Mouse (Mus musculus) ES-E14 (cell line): ENCODE results near the gene Eral1.

Source experiments
- CHD2 ChIP-seq: IDR thresholded peaks from 2 replicates; pipeline ENCODE4 v1.6.1; 2014; ENCODE audit warnings: mild to moderate bottlenecking, low read depth, low read length, inconsistent platforms
- HCFC1 ChIP-seq: IDR thresholded peaks from 2 replicates; pipeline ENCODE4 v1.6.1; 2012; ENCODE audit warnings: low read length, inconsistent platforms, borderline replicate concordance; ENCODE audit not compliant: insufficient read depth
- ZC3H11A ChIP-seq: IDR thresholded peaks from 2 replicates; pipeline ENCODE4 v1.6.1; 2012; ENCODE audit warnings: low read depth, mild to moderate bottlenecking, inconsistent platforms, low read length, borderline replicate concordance
- ZNF384 ChIP-seq: IDR thresholded peaks from 2 replicates; pipeline ENCODE4 v1.6.1; 2012; ENCODE audit warnings: low read depth, low read length, inconsistent platforms

DNA sequence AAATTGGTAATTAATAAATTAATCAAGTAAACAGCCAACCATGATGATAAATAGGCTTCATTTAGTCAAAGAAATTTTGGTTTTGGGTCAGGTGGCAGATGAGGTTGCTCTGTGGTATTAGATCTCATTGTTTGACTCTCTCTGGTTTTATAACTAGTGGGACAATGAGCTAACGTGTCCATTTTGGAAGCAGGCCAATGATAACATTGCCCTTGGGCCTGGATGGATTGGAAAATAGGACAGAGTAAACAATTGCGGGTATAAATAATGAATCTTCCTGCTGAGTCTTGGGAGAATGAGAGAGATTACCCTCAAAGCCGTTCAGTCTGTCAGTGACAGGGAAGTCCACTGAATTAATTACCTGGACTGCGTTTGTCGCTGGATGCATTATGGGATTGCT lies 41.0 kb upstream of the Eral1 start:
- TF ChIP-seq ZNF384 (no peak), HCFC1 (no peak), ZC3H11A (no peak), CHD2 (no peak)
